Mouse (Mus musculus): ENCODE results near the gene Ccl22. TPM values are rescaled to one million over a fixed set of nuclear protein-coding genes. Genes with fewer than 3 reads are reported as not detected.

Gene Ccl22
- polyA plus RNA-seq, 1 experiment, result not detected

- 86% methylated on average over 9 of the region's 9 CpGs for WGBS
- H3K4me1 ChIP-seq (ENCODE audit: control insufficient read depth, insufficient read depth, low read length), result no peaks in the 10 kb centered on the region
- no peak overlapping the region for H3K4me3 ChIP-seq (ENCODE audit: insufficient read depth, low read depth, low read length)
- H3K27ac ChIP-seq (ENCODE audit: insufficient read depth, low read depth, low read length), result no peak overlapping the region
- TF ChIP-seq POLR2A (IDR thresholded peaks at IDR 0.05; ENCODE audit: insufficient read depth, low read depth, low read length) (no peak), CTCF (IDR thresholded peaks at IDR 0.05; ENCODE audit: insufficient read depth, low read depth, low read length) (no peak)
Observed at GRCm38 (mm10) chr8:94744972-94745371, 418 bp upstream of the Ccl22 start.

GRCm38 (mm10) chr8:94746832-94747231 lies 1.4 kb downstream of the Ccl22 start:
- no peaks in the 10 kb centered on the region for H3K4me1 ChIP-seq (ENCODE audit: control insufficient read depth, insufficient read depth, low read length)
- H3K4me3 ChIP-seq (ENCODE audit: insufficient read depth, low read depth, low read length), result no peak overlapping the region
- WGBS, result 86% methylated on average over 8 of the region's 8 CpGs
- no peak overlapping the region for H3K27ac ChIP-seq (ENCODE audit: insufficient read depth, low read depth, low read length)
- TF ChIP-seq POLR2A (IDR thresholded peaks at IDR 0.05; ENCODE audit: insufficient read depth, low read depth, low read length) (no peak), CTCF (IDR thresholded peaks at IDR 0.05; ENCODE audit: insufficient read depth, low read depth, low read length) (no peak)

- TF ChIP-seq POLR2A (IDR thresholded peaks at IDR 0.05; ENCODE audit: insufficient read depth, low read depth, low read length) (no peak), CTCF (IDR thresholded peaks at IDR 0.05; ENCODE audit: insufficient read depth, low read depth, low read length) (no peak)
- no peak overlapping the region for H3K27ac ChIP-seq (ENCODE audit: insufficient read depth, low read depth, low read length)
- WGBS, result 76% methylated on average over 4 of the region's 4 CpGs
Observed at GRCm38 (mm10) chr8:94748363-94748762, 3.0 kb downstream of the Ccl22 start.

GRCm38 (mm10) chr8:94749942-94750341 lies 4.6 kb downstream of the Ccl22 start:
- no peak overlapping the region for H3K4me3 ChIP-seq (ENCODE audit: insufficient read depth, low read depth, low read length)
- WGBS, result 95% methylated on average over 3 of the region's 3 CpGs
- TF ChIP-seq POLR2A (IDR thresholded peaks at IDR 0.05; ENCODE audit: insufficient read depth, low read depth, low read length) (no peak), CTCF (IDR thresholded peaks at IDR 0.05; ENCODE audit: insufficient read depth, low read depth, low read length) (no peak)
- no peak overlapping the region for H3K27ac ChIP-seq (ENCODE audit: insufficient read depth, low read depth, low read length)
- H3K4me1 ChIP-seq (ENCODE audit: control insufficient read depth, insufficient read depth, low read length), result no peaks in the 10 kb centered on the region

More at GRCm38 (mm10) chr8:94748363-94748762, 3.0 kb downstream of the Ccl22 start:
- Histone ChIP-seq H3K4me1 (ENCODE audit: control insufficient read depth, insufficient read depth, low read length) (no peaks in the 10 kb centered on the region), H3K4me3 (ENCODE audit: insufficient read depth, low read depth, low read length) (no peak overlapping the region)

GRCm38 (mm10) chr8:94751023-94751849 lies 5.8 kb downstream of the Ccl22 start:
- 88% methylated on average over 10 of the region's 10 CpGs for WGBS
- Histone ChIP-seq H3K27ac (ENCODE audit: insufficient read depth, low read depth, low read length) (no peak overlapping the region), H3K4me1 (ENCODE audit: control insufficient read depth, insufficient read depth, low read length) (no peaks in the 10 kb centered on the region), H3K4me3 (ENCODE audit: insufficient read depth, low read depth, low read length) (no peak overlapping the region)
- TF ChIP-seq CTCF (IDR thresholded peaks at IDR 0.05; ENCODE audit: insufficient read depth, low read depth, low read length) (no peak), POLR2A (IDR thresholded peaks at IDR 0.05; ENCODE audit: insufficient read depth, low read depth, low read length) (no peak)

- TF ChIP-seq CTCF (IDR thresholded peaks at IDR 0.05; ENCODE audit: insufficient read depth, low read depth, low read length) (no peak), POLR2A (IDR thresholded peaks at IDR 0.05; ENCODE audit: insufficient read depth, low read depth, low read length) (no peak)
- Histone ChIP-seq H3K27ac (ENCODE audit: insufficient read depth, low read depth, low read length) (no peak overlapping the region), H3K4me1 (ENCODE audit: control insufficient read depth, insufficient read depth, low read length) (no peaks in the 10 kb centered on the region), H3K4me3 (ENCODE audit: insufficient read depth, low read depth, low read length) (no peak overlapping the region)
- WGBS, result 93% methylated on average over 2 of the region's 2 CpGs
Observed at GRCm38 (mm10) chr8:94754006-94754405, 8.6 kb downstream of the Ccl22 start.

GRCm38 (mm10) chr8:94754486-94754885 lies 9.1 kb downstream of the Ccl22 start:
- TF ChIP-seq CTCF (IDR thresholded peaks at IDR 0.05; ENCODE audit: insufficient read depth, low read depth, low read length) (no peak), POLR2A (IDR thresholded peaks at IDR 0.05; ENCODE audit: insufficient read depth, low read depth, low read length) (no peak)

GRCm38 (mm10) chr8:94767035-94767434 lies 21.6 kb downstream of the Ccl22 start:
- TF ChIP-seq CTCF (IDR thresholded peaks at IDR 0.05; ENCODE audit: insufficient read depth, low read depth, low read length), result no peak
- no peak for TF ChIP-seq POLR2A (IDR thresholded peaks at IDR 0.05; ENCODE audit: insufficient read depth, low read depth, low read length)
- 68% methylated on average over 9 of the region's 9 CpGs for WGBS
- Histone ChIP-seq H3K4me3 (ENCODE audit: insufficient read depth, low read depth, low read length) (no peak overlapping the region), H3K27ac (ENCODE audit: insufficient read depth, low read depth, low read length) (no peak overlapping the region), H3K4me1 (ENCODE audit: control insufficient read depth, insufficient read depth, low read length) (peaks cover 11% of the 10 kb centered on the region)

More at GRCm38 (mm10) chr8:94754486-94754885, 9.1 kb downstream of the Ccl22 start:
- 81% methylated on average over 2 of the region's 2 CpGs for WGBS
- Histone ChIP-seq H3K27ac (ENCODE audit: insufficient read depth, low read depth, low read length) (no peak overlapping the region), H3K4me3 (ENCODE audit: insufficient read depth, low read depth, low read length) (no peak overlapping the region), H3K4me1 (ENCODE audit: control insufficient read depth, insufficient read depth, low read length) (no peaks in the 10 kb centered on the region)

GRCm38 (mm10) chr8:94770945-94771344 lies 25.6 kb downstream of the Ccl22 start:
- Histone ChIP-seq H3K4me3 (ENCODE audit: insufficient read depth, low read depth, low read length) (no peak overlapping the region), H3K27ac (ENCODE audit: insufficient read depth, low read depth, low read length) (0 out of 2 replicates have a peak overlapping the region, but pooled peaks have one; percentile 97), H3K4me1 (ENCODE audit: control insufficient read depth, insufficient read depth, low read length) (peaks cover 14% of the 10 kb centered on the region)
- WGBS, result 19% methylated on average over 6 of the region's 6 CpGs
- no peak for TF ChIP-seq CTCF (IDR thresholded peaks at IDR 0.05; ENCODE audit: insufficient read depth, low read depth, low read length)
- TF ChIP-seq POLR2A (IDR thresholded peaks at IDR 0.05; ENCODE audit: insufficient read depth, low read depth, low read length), result no peak

All from olfactory bulb, adult 2 months (tissue).